Mouse (Mus musculus) heart, postnatal 0 days (tissue): ENCODE data around the gene Wdr90.

Source experiments
- CTCF ChIP-seq: IDR thresholded peaks from 2 replicates; pipeline ENCODE4 v1.5.1; 2016; ENCODE audit warnings: antibody characterized with exemption, control low read depth, low read depth
- EP300 ChIP-seq: IDR thresholded peaks from 2 replicates; pipeline ENCODE4 v1.6.1; 2016; ENCODE audit warnings: antibody characterized with exemption, low read depth

DNA sequence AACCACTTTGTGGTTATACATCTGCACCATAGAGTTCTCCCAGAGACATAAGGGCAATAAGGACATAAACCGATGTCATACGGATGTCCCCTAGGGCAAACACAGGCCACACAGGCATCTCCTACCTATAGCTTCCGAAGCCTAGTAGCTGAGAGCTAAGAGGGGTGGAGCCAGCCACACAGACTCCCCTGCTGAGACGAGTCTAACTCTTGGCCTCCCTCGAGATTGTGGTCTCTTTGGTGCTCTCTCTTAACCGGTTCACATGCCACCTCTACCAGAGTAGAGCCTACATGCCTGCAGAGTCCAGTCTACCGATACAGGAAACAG is 6.2 kb upstream of the Wdr90 start:
- TF ChIP-seq CTCF (no peak), EP300 (no peak)
